9 mouse cellular contexts compared by ENCODE assay signal in genomic region chr7:140063092-140063491, GRCm38 (mm10). TPM values are rescaled to one million over a fixed set of nuclear protein-coding genes. Genes with fewer than 3 reads are reported as not detected.
DNase-seq lines count a peak whose midpoint lies in the region; ATAC-seq and TF ChIP-seq lines count a peak whose summit lies in the region.
"Had no signal": no experiment of that assay in that cellular context is flagged by ENCODE, and none has a peak within 500 bp of the region (broad histone marks: within the 10 kb centered on the region; RNA-seq: fewer than 3 reads in every experiment).

No protein-coding gene starts in this region.

- peaks cover 62% of the 10 kb centered on the region for H3K4me1 ChIP-seq in forebrain, embryonic 10.5 days
- peaks cover 46% of the 10 kb centered on the region for H3K4me1 ChIP-seq in forebrain, embryonic 12.5 days
- H3K4me1 ChIP-seq in spleen, adult 2 months (ENCODE audit: control insufficient read depth, insufficient read depth, insufficient read length), result no peaks in the 10 kb centered on the region; the same call in none of the 2 replicates

- WGBS in forebrain, embryonic 10.5 days, result 17% methylated on average over 7 of the region's 7 CpGs
- 17% methylated on average over 7 of the region's 7 CpGs for WGBS in forebrain, embryonic 12.5 days
- WGBS in spleen, adult 2 months, result 20% methylated on average over 7 of the region's 7 CpGs

- TF ChIP-seq CTCF in brain, embryonic 14.5 days (IDR thresholded peaks at IDR 0.05; ENCODE audit: borderline replicate concordance, extremely low read depth, insufficient read depth, insufficient read length), result peak; percentile 81
- TF ChIP-seq CTCF in layer of hippocampus, adult 2 months (conservative IDR thresholded peaks at IDR 0.05), result peak; percentile 82
- peak; percentile 59; the same call in 1 of the 2 replicates for TF ChIP-seq CTCF in spleen, adult 2 months (IDR thresholded peaks at IDR 0.05; ENCODE audit: extremely low read depth, insufficient read depth, insufficient read length, insufficient replicate concordance)

- no peaks in the 10 kb centered on the region for H3K9me3 ChIP-seq in forebrain, embryonic 10.5 days
- H3K9me3 ChIP-seq in forebrain, embryonic 12.5 days, result no peaks in the 10 kb centered on the region
- H3K9me3 ChIP-seq: limb, embryonic 12.5 days had no signal

- peak; percentile 74 for DNase-seq in forebrain, embryonic 10.5 days (ENCODE audit: extremely low spot score, low spot score)
- DNase-seq in brain, embryonic 14.5 days (ENCODE audit: low read depth), result peak; percentile 85
- DNase-seq in layer of hippocampus, adult 2 months (ENCODE audit: low spot score in 2 of 2), result peak; percentile 66 to 82
- peak; percentile 54 for DNase-seq in lung, postnatal 25 days (ENCODE audit: low spot score)
- peak; percentile 27 to 48 for DNase-seq in spleen, adult 2 months (ENCODE audit: low read depth in 1 of 2, low spot score in 2 of 2)

- ATAC-seq in forebrain, embryonic 12.5 days (ENCODE audit: low FRiP score), result no peak
- ATAC-seq in CD4-positive, CD25-positive, alpha-beta regulatory T cell, adult 4 months, result peak; percentile 58
- peak; percentile 76; the same call in 1 of the 2 replicates for ATAC-seq in frontal cortex, adult (ENCODE audit: low TSS enrichment)

- H3K9ac ChIP-seq in forebrain, embryonic 12.5 days, result no peak overlapping the region
- H3K9ac ChIP-seq: limb, embryonic 12.5 days had no signal

- no peak overlapping the region for H3K4me3 ChIP-seq in forebrain, embryonic 10.5 days
- H3K4me3 ChIP-seq in forebrain, embryonic 12.5 days (replicated peaks), result no peak overlapping the region
- H3K4me3 ChIP-seq in layer of hippocampus, adult 2 months, result no peak overlapping the region
- no peak overlapping the region for H3K4me3 ChIP-seq in spleen, adult 2 months (ENCODE audit: extremely low read depth, insufficient read depth, insufficient read length)
- H3K4me3 ChIP-seq: limb, embryonic 12.5 days had no signal

- no peak overlapping the region for H3K4me2 ChIP-seq in forebrain, embryonic 12.5 days
- H3K4me2 ChIP-seq: limb, embryonic 12.5 days had no signal

- H3K36me3 ChIP-seq in forebrain, embryonic 10.5 days (replicated peaks), result no peaks in the 10 kb centered on the region
- H3K36me3 ChIP-seq in forebrain, embryonic 12.5 days (replicated peaks), result no peaks in the 10 kb centered on the region
- no peaks in the 10 kb centered on the region for H3K36me3 ChIP-seq in spleen, adult 2 months (ENCODE audit: control insufficient read depth, insufficient read depth, low read length)
- H3K36me3 ChIP-seq: limb, embryonic 12.5 days had no signal

- no peak for TF ChIP-seq POLR2A in brain, embryonic 14.5 days (IDR thresholded peaks at IDR 0.05; ENCODE audit: borderline replicate concordance, extremely low read depth, insufficient read depth, insufficient read length, poor library complexity, severe bottlenecking)
- no peak for TF ChIP-seq POLR2A in spleen, adult 2 months (IDR thresholded peaks at IDR 0.05; ENCODE audit: low read depth, low read length)

- H3K27ac ChIP-seq in forebrain, embryonic 10.5 days, result no peak overlapping the region
- no peak overlapping the region for H3K27ac ChIP-seq in forebrain, embryonic 12.5 days
- H3K27ac ChIP-seq in layer of hippocampus, adult 2 months, result no peak overlapping the region
- no peak overlapping the region for H3K27ac ChIP-seq in spleen, adult 2 months (ENCODE audit: insufficient read depth, low read length)
- H3K27ac ChIP-seq: limb, embryonic 12.5 days had no signal

- peaks cover 100% of the 10 kb centered on the region for H3K27me3 ChIP-seq in forebrain, embryonic 10.5 days (ENCODE audit: poor library complexity, severe bottlenecking)
- H3K27me3 ChIP-seq in forebrain, embryonic 12.5 days, result peaks cover 89% of the 10 kb centered on the region
- peaks cover 13% of the 10 kb centered on the region for H3K27me3 ChIP-seq in spleen, adult 2 months (ENCODE audit: control insufficient read depth, insufficient read depth, low read length)

RNA-seq across cellular contexts. Expression of gene Msx3, which starts 14.2 kb away (rescaled TPM):
- 0.31 and 0.69 TPM in 2 replicates for polyA plus RNA-seq in forebrain, embryonic 10.5 days (2016; fragmentation: Nextera tagmentation; extraction: Ambion mirVana)
- polyA plus RNA-seq in forebrain, embryonic 12.5 days (2016; fragmentation: Nextera tagmentation; extraction: Ambion mirVana), result 2.3 and 3.1 TPM in 2 replicates
- under 1 TPM in 1 of 2 experiments, not detected in 1; 0.20 TPM for polyA plus RNA-seq in CD4-positive, CD25-positive, alpha-beta regulatory T cell, adult 4 months (2017; shearing (Covaris generic))
- polyA plus RNA-seq in brain, embryonic 14.5 days (2012; rRNA removed), result 1.3 and 4.0 TPM in 2 replicates
- under 1 TPM in 1 of 2 experiments, not detected in 1; 0.15 TPM for total RNA-seq in layer of hippocampus, adult 2 months (2021)
- polyA plus RNA-seq in spleen, adult 2 months (2012; rRNA removed), result not detected in 2 replicates

RNA-seq across cellular contexts. Expression of gene Caly, which starts 19.3 kb away (rescaled TPM):
- 0.58 and 2.1 TPM in 2 replicates for polyA plus RNA-seq in forebrain, embryonic 10.5 days (2016; fragmentation: Nextera tagmentation; extraction: Ambion mirVana)
- polyA plus RNA-seq in forebrain, embryonic 12.5 days (2016; fragmentation: Nextera tagmentation; extraction: Ambion mirVana), result 21.5 and 22.3 TPM in 2 replicates
- polyA plus RNA-seq in CD4-positive, CD25-positive, alpha-beta regulatory T cell, adult 4 months (2017; shearing (Covaris generic)), result not detected
- 146 and 172 TPM in 2 replicates for polyA plus RNA-seq in brain, embryonic 14.5 days (2012; rRNA removed)
- 100 to 1,000 TPM; 255 to 267 TPM for total RNA-seq in layer of hippocampus, adult 2 months (2021)
- not detected in 2 replicates for polyA plus RNA-seq in spleen, adult 2 months (2012; rRNA removed)

RNA-seq across cellular contexts. Expression of gene Tubgcp2, which starts 26.6 kb away (rescaled TPM):
- 80.6 and 81.1 TPM in 2 replicates for polyA plus RNA-seq in forebrain, embryonic 10.5 days (2016; fragmentation: Nextera tagmentation; extraction: Ambion mirVana)
- polyA plus RNA-seq in forebrain, embryonic 12.5 days (2016; fragmentation: Nextera tagmentation; extraction: Ambion mirVana), result 75.6 and 84.8 TPM in 2 replicates
- 10 to 100 TPM; 29.2 to 52.0 TPM for polyA plus RNA-seq in CD4-positive, CD25-positive, alpha-beta regulatory T cell, adult 4 months (2017; shearing (Covaris generic))
- polyA plus RNA-seq in brain, embryonic 14.5 days (2012; rRNA removed), result 70.3 and 76.2 TPM in 2 replicates
- total RNA-seq in layer of hippocampus, adult 2 months (2021), result 10 to 100 TPM; 39.9 to 40.6 TPM
- 16.3 and 17.5 TPM in 2 replicates for polyA plus RNA-seq in spleen, adult 2 months (2012; rRNA removed)

RNA-seq across cellular contexts. Expression of gene Zfp511, which starts 26.9 kb away (rescaled TPM):
- 39.2 and 41.7 TPM in 2 replicates for polyA plus RNA-seq in forebrain, embryonic 10.5 days (2016; fragmentation: Nextera tagmentation; extraction: Ambion mirVana)
- polyA plus RNA-seq in forebrain, embryonic 12.5 days (2016; fragmentation: Nextera tagmentation; extraction: Ambion mirVana), result 47.2 and 56.2 TPM in 2 replicates
- polyA plus RNA-seq in CD4-positive, CD25-positive, alpha-beta regulatory T cell, adult 4 months (2017; shearing (Covaris generic)), result 10 to 100 TPM; 28.8 to 33.0 TPM
- 88.0 and 121 TPM in 2 replicates for polyA plus RNA-seq in brain, embryonic 14.5 days (2012; rRNA removed)
- 10 to 100 TPM; 24.8 to 28.7 TPM for total RNA-seq in layer of hippocampus, adult 2 months (2021)
- 43.3 and 95.2 TPM in 2 replicates for polyA plus RNA-seq in spleen, adult 2 months (2012; rRNA removed)

RNA-seq across cellular contexts. Expression of gene Prap1, which starts 30.1 kb away (rescaled TPM):
- not detected in 2 replicates for polyA plus RNA-seq in forebrain, embryonic 10.5 days (2016; fragmentation: Nextera tagmentation; extraction: Ambion mirVana)
- polyA plus RNA-seq in forebrain, embryonic 12.5 days (2016; fragmentation: Nextera tagmentation; extraction: Ambion mirVana), result not detected in 2 replicates
- polyA plus RNA-seq in CD4-positive, CD25-positive, alpha-beta regulatory T cell, adult 4 months (2017; shearing (Covaris generic)), result not detected
- polyA plus RNA-seq in brain, embryonic 14.5 days (2012; rRNA removed), result 6.4 TPM in 1 of 2 replicates, not detected in the other
- not detected for total RNA-seq in layer of hippocampus, adult 2 months (2021)
- not detected in 2 replicates for polyA plus RNA-seq in spleen, adult 2 months (2012; rRNA removed)
- polyA plus RNA-seq: limb, embryonic 12.5 days had no signal
